Mouse (Mus musculus) CH12.LX (cell line): ENCODE measurements around the gene Ntm. TPM values are rescaled to one million over a fixed set of nuclear protein-coding genes. Genes with fewer than 3 reads are reported as not detected.

Experiments
- DNase-seq: peaks from one replicate; pipeline ENCODE4 v3.0.0-alpha.2; 2013; ENCODE audit errors: extremely low read depth
- H3K27ac ChIP-seq: 2 replicates; pipeline ENCODE4 v1.5.1; 2012; ENCODE audit warnings: low read depth, mild to moderate bottlenecking, control low read depth, moderate library complexity; ENCODE audit not compliant: insufficient read depth
- H3K27me3 ChIP-seq: replicated peaks from 2 replicates; pipeline ENCODE3; 2012; ENCODE audit warnings: inconsistent platforms
- H3K36me3 ChIP-seq, 2 experiments: replicated peaks in 1 of 2; 2 replicates each; pipeline versions ENCODE3 to v1.6.1; 2012; ENCODE audit warnings: inconsistent platforms in 1 of 2, low read length in 1 of 2, mild to moderate bottlenecking in 1 of 2, mixed read lengths in 1 of 2, moderate library complexity in 1 of 2; ENCODE audit not compliant: control insufficient read depth in 1 of 2, insufficient read depth in 1 of 2
- H3K4me1 ChIP-seq, 2 experiments: 2 replicates each; pipeline ENCODE4 v1.6.1; 2012; ENCODE audit warnings: inconsistent platforms in 1 of 2, moderate library complexity in 1 of 2; ENCODE audit not compliant: insufficient read depth in 2 of 2, control insufficient read depth in 1 of 2
- H3K4me2 ChIP-seq: 2 replicates; pipeline ENCODE4 v1.6.1; 2012; ENCODE audit warnings: low read depth, mild to moderate bottlenecking, control low read depth; ENCODE audit not compliant: poor library complexity, insufficient read depth, severe bottlenecking
- H3K4me3 ChIP-seq, 3 experiments: fragments of 150-350 bp in 1 of 3; sonication (generic) in 1 of 3; replicated peaks in 1 of 3; 2 replicates each; pipeline versions ENCODE3 to v1.5.1; 2011 to 2012; ENCODE audit warnings: low read depth in 2 of 3, low read length in 2 of 3, mild to moderate bottlenecking in 2 of 3, moderate library complexity in 2 of 3, control low read depth in 1 of 3, improper control_type of control experiment in 1 of 3, inconsistent platforms in 1 of 3, mixed read lengths in 1 of 3; ENCODE audit not compliant: poor library complexity in 1 of 3
- H3K79me2 ChIP-seq: replicated peaks from 2 replicates; pipeline ENCODE4 v1.6.1; 2012; ENCODE audit warnings: mild to moderate bottlenecking, moderate library complexity; ENCODE audit not compliant: control insufficient read depth, poor library complexity, insufficient read depth, severe bottlenecking; ENCODE audit errors: extremely low read depth
- H3K9ac ChIP-seq: 2 replicates; pipeline ENCODE4 v1.6.1; 2012; ENCODE audit warnings: low read depth, mild to moderate bottlenecking, control low read depth, moderate library complexity; ENCODE audit not compliant: insufficient read depth
- H3K9me3 ChIP-seq: replicated peaks from 2 replicates; pipeline ENCODE3; 2012; ENCODE audit warnings: low read length, inconsistent platforms, mixed read lengths
- BHLHE40 ChIP-seq: IDR thresholded peaks from 2 replicates; pipeline ENCODE4 v1.6.1; 2011; ENCODE audit warnings: mild to moderate bottlenecking, low read depth, low read length, improper control_type of control experiment
- E2F4 ChIP-seq: IDR thresholded peaks from 2 replicates; pipeline ENCODE4 v1.6.1; 2011; ENCODE audit warnings: low read depth, low read length, improper control_type of control experiment; ENCODE audit not compliant: insufficient replicate concordance
- ETS1 ChIP-seq: conservative IDR thresholded peaks from 2 replicates; pipeline ENCODE4 v1.6.1; 2012; ENCODE audit warnings: low read depth, mild to moderate bottlenecking, inconsistent platforms, low read length, improper control_type of control experiment, moderate library complexity
- IRF4 ChIP-seq: IDR thresholded peaks from 2 replicates; pipeline ENCODE4 v1.6.1; 2014; ENCODE audit warnings: low read depth, mild to moderate bottlenecking, inconsistent platforms, low read length, improper control_type of control experiment
- KAT2A ChIP-seq: IDR thresholded peaks from 2 replicates; pipeline ENCODE4 v1.6.1; 2012; ENCODE audit warnings: low read length, improper control_type of control experiment, inconsistent platforms; ENCODE audit not compliant: insufficient replicate concordance
- MAFK ChIP-seq: IDR thresholded peaks from 2 replicates; pipeline ENCODE4 v1.6.1; 2011; ENCODE audit warnings: low read length, improper control_type of control experiment; ENCODE audit not compliant: insufficient replicate concordance
- MXI1 ChIP-seq: IDR thresholded peaks from 2 replicates; pipeline ENCODE4 v1.6.1; 2011; ENCODE audit warnings: mild to moderate bottlenecking, low read depth, low read length, improper control_type of control experiment
- MYC ChIP-seq: IDR thresholded peaks from 2 replicates; pipeline ENCODE4 v1.6.1; 2011; ENCODE audit warnings: low read depth, mild to moderate bottlenecking, improper control_type of control experiment, low read length
- NELFE ChIP-seq: IDR thresholded peaks from 2 replicates; pipeline ENCODE4 v1.6.1; 2011; ENCODE audit warnings: low read depth, low read length, improper control_type of control experiment
- PAX5 ChIP-seq: IDR thresholded peaks from 2 replicates; pipeline ENCODE4 v1.6.1; 2012; ENCODE audit warnings: low read length, inconsistent platforms, mixed read lengths
- POLR2AphosphoS2 ChIP-seq: IDR thresholded peaks from 2 replicates; pipeline ENCODE4 v1.6.1; 2011; ENCODE audit warnings: low read depth, low read length, improper control_type of control experiment
- RCOR1 ChIP-seq: conservative IDR thresholded peaks from 2 replicates; pipeline ENCODE4 v1.6.1; 2012; ENCODE audit warnings: low read depth, mild to moderate bottlenecking, inconsistent platforms, low read length, improper control_type of control experiment
- UBTF ChIP-seq: IDR thresholded peaks from 2 replicates; pipeline ENCODE4 v1.6.1; 2012; ENCODE audit warnings: low read depth, mild to moderate bottlenecking, inconsistent platforms, low read length, improper control_type of control experiment, moderate library complexity
- USF1 ChIP-seq: IDR thresholded peaks from 2 replicates; pipeline ENCODE4 v1.6.1; 2014; ENCODE audit warnings: low read depth, mild to moderate bottlenecking, inconsistent platforms, low read length, improper control_type of control experiment
- USF2 ChIP-seq: conservative IDR thresholded peaks from 2 replicates; pipeline ENCODE4 v1.6.1; 2011; ENCODE audit warnings: low read depth, low read length, improper control_type of control experiment
- ZC3H11A ChIP-seq: IDR thresholded peaks from 2 replicates; pipeline ENCODE4 v1.6.1; 2012; ENCODE audit warnings: low read depth, mild to moderate bottlenecking, inconsistent platforms, low read length, improper control_type of control experiment
- ZKSCAN1 ChIP-seq: IDR thresholded peaks from 2 replicates; pipeline ENCODE4 v1.6.1; 2012; ENCODE audit warnings: low read depth, inconsistent platforms, low read length, improper control_type of control experiment, borderline replicate concordance
- ZMIZ1 ChIP-seq: IDR thresholded peaks from 2 replicates; pipeline ENCODE4 v1.6.1; 2012; ENCODE audit warnings: low read depth, mild to moderate bottlenecking, inconsistent platforms, low read length, improper control_type of control experiment
- ZNF384 ChIP-seq: IDR thresholded peaks from 2 replicates; pipeline ENCODE4 v1.6.1; 2012; ENCODE audit warnings: low read depth, low read length, improper control_type of control experiment, inconsistent platforms
- dilution Hi-C: fragments of 300-500 bp; cut with MboI; formaldehyde crosslinking; loops from 2 replicates; pipeline ENCODE4 v1.14.3; 2020; ENCODE audit warnings: low sequenced_read_pairs; ENCODE audit not compliant: extremely low pct_unique_long_range_greater_than_20kb, extremely low pct_ligation_motif_present
- in situ Hi-C: fragments of 300-500 bp; cut with MboI; formaldehyde crosslinking; loops from 3 replicates; pipeline ENCODE4 v1.14.3; 2019; ENCODE audit warnings: low sequenced_read_pairs, low pct_ligation_motif_present, low pct_unique_long_range_greater_than_20kb, mixed read lengths
- polyA plus RNA-seq: library from polyadenylated mRNA; unstranded; fragments of >175 nt; gene quantifications from 2 replicates; pipeline ENCODE4 v1.2.1, GENCODE M21; 2012; ENCODE audit warnings: low read depth; ENCODE audit not compliant: insufficient read length
- total RNA-seq, 2 experiments: library from RNA; depleted of rRNA; stranded (reverse); fragments of 300-350 nt in 1 of 2; fragments of >200 nt in 1 of 2; gene quantifications; 2 replicates each; pipeline ENCODE4 v1.2.3; 2012 to 2014

Gene Ntm
- total and polyA plus RNA-seq, 3 experiments: not detected

DNA sequence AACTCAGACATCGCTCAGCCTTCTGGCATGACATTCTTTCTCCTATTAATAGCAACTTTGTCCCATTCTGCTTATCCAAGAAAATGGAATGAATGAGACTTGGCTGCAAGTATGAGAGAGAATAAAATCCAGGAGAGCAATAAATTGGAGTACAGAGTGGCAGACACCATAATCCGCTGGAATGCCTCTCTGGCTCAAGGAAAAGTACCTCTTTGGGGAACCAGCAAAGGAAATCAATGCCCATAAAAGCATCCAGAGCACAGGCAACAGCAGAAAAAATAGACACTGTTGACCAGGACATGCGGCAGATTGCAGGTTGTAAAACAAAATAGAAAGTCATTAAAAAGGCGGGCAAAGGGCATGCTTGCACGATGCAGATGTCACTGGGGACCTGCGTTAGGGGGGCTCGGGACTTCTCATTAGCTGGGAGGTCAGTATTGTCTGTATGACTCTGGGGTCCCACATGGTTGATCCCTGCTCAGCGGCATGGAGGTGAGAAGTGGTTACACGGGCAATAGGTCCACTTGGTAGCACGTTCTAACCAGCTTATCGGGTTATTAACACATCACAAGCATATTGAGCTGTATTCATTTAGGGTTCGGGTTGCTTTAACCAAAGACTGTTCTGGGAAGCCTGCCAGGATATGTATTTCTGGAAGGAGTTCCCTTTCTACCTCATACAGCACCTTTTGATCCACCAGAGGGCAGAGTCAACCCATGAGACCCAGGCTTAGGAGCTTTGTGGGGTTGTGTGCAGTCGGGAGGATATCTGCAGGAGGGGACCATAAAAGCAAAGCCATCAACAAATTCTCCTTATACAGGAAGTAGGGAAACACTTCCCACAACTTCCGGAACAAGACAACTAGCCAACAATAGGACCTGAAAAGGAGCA is 761.5 kb downstream of the Ntm start:
- no peak overlapping the region for H3K4me3 ChIP-seq
- DNase-seq: no peak

DNA sequence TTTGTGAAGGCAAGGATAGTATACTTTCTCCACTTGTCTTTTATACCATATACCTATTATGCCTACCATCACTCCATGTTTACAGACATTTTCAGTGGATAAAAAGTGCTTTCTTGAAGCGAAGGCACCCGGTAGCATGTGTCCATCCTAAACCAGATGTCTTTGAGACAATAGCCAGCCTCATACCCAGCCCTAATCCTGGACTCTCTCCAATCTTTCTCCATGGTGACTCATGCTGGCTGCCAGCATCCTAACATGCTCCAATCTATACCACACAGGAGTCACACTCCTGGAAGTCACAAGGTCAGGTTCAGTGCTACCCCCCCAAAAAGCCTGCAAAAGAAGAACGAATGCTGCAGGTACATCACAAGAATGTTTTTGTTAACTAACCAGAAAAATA is 765.9 kb downstream of the Ntm start:
- H3K27ac ChIP-seq: no peak overlapping the region
- H3K4me1 ChIP-seq: no peaks in the 10 kb centered on the region
- no peaks in the 10 kb centered on the region for H3K27me3 ChIP-seq
- no peak for DNase-seq
- H3K9me3 ChIP-seq: peaks cover 68% of the 10 kb centered on the region
- in situ Hi-C loops: no loop called here
- no peaks in the 10 kb centered on the region for H3K36me3 ChIP-seq
- dilution Hi-C loops: no loop called here
- TF ChIP-seq ZKSCAN1 (no peak), NELFE (no peak), UBTF (no peak), RCOR1 (no peak), ETS1 (no peak)
- TF ChIP-seq, all 38 proteins: peak for 0
- Histone ChIP-seq H3K79me2 (no peaks in the 10 kb centered on the region), H3K4me3 (no peak overlapping the region), H3K9ac (no peak overlapping the region), H3K4me2 (no peak overlapping the region)

More for the DNA sequence above, 761.5 kb downstream of the Ntm start:
- Histone ChIP-seq H3K9me3 (peaks cover 72% of the 10 kb centered on the region), H3K79me2 (no peaks in the 10 kb centered on the region), H3K27ac (no peak overlapping the region), H3K27me3 (no peaks in the 10 kb centered on the region), H3K4me2 (no peak overlapping the region), H3K4me1 (no peaks in the 10 kb centered on the region), H3K9ac (no peak overlapping the region), H3K36me3 (no peaks in the 10 kb centered on the region)
- in situ Hi-C loops (no loop called here), dilution Hi-C loops (no loop called here)
- TF ChIP-seq MYC: no peak
- TF ChIP-seq PAX5: no peak
- TF ChIP-seq ZC3H11A: no peak
- TF ChIP-seq ZNF384: no peak
- TF ChIP-seq IRF4: no peak
- no peak for TF ChIP-seq POLR2AphosphoS2
- no peak for TF ChIP-seq USF2
- no peak for TF ChIP-seq E2F4
- no peak for TF ChIP-seq BHLHE40
- no peak for TF ChIP-seq UBTF
- TF ChIP-seq MAFK: no peak
- TF ChIP-seq ZMIZ1: no peak
- TF ChIP-seq MXI1: no peak
- TF ChIP-seq USF1: no peak
- no peak for TF ChIP-seq KAT2A
